Mouse (Mus musculus): ENCODE measurements at regions not wholly inside any gene's neighbourhood (a gene's known extent, or its start where the extent isn't known, plus 50 kb on each side); places are given as distances from the start of the nearest gene placed in this dataset.

- no peak for DNase-seq (ENCODE audit: low read depth, low spot score)
- Histone ChIP-seq H3K9ac (ENCODE audit: insufficient read depth, low read depth, low read length, poor library complexity, severe bottlenecking) (no peak overlapping the region), H3K4me3 (ENCODE audit: insufficient read depth in 1 of 2, low read depth in 1 of 2, low read length in 2 of 2, poor library complexity in 1 of 2, severe bottlenecking in 1 of 2) (no peak overlapping the region), H3K9me3 (ENCODE audit: control insufficient read depth, insufficient read depth, low read depth, low read length) (no peaks in the 10 kb centered on the region), H3K36me3 (ENCODE audit: control insufficient read depth, insufficient read depth, low read length, poor library complexity, severe bottlenecking) (no peaks in the 10 kb centered on the region), H3K27ac (ENCODE audit: insufficient read depth, low read depth, low read length, poor library complexity, severe bottlenecking) (no peak overlapping the region), H3K4me1 (ENCODE audit: control insufficient read depth in 2 of 2, insufficient read depth in 2 of 2, low read length in 2 of 2, poor library complexity in 1 of 2) (peaks cover 1 to 14% of the 10 kb centered on the region in 2 experiments; a peak in 2 of 4 replicates)
- TF ChIP-seq ZC3H11A (IDR thresholded peaks at IDR 0.05; ENCODE audit: borderline replicate concordance, low read depth, low read length) (no peak), ZNF384 (IDR thresholded peaks at IDR 0.05; ENCODE audit: low read depth, low read length) (no peak), CHD2 (IDR thresholded peaks at IDR 0.05; ENCODE audit: low read depth, low read length) (no peak), MAFK (IDR thresholded peaks at IDR 0.05; ENCODE audit: insufficient read depth, low read depth, low read length) (no peak), HCFC1 (IDR thresholded peaks at IDR 0.05; ENCODE audit: borderline replicate concordance, insufficient read depth, low read length) (no peak)
- in situ Hi-C loops (cut with MboI; ENCODE audit: low sequenced_read_pairs in 2 of 2, unreplicated experiment in 2 of 2) = no loop called here
Observed at GRCm38 (mm10) chr12:79968676-79969075, 144.1 kb downstream of the Zfp36l1 start.

GRCm38 (mm10) chr12:79967491-79968255, 145.1 kb downstream of the Zfp36l1 start:
- no peak for DNase-seq (ENCODE audit: low read depth, low spot score)
- Histone ChIP-seq H3K27ac (ENCODE audit: insufficient read depth, low read depth, low read length, poor library complexity, severe bottlenecking) (no peak overlapping the region), H3K4me1 (ENCODE audit: control insufficient read depth in 2 of 2, insufficient read depth in 2 of 2, low read length in 2 of 2, poor library complexity in 1 of 2) (peaks cover 1 to 14% of the 10 kb centered on the region in 2 experiments; a peak in 2 of 4 replicates)

GRCm38 (mm10) chr12:79966621-79967490, 146.0 kb downstream of the Zfp36l1 start:
- in situ Hi-C loops (cut with MboI; ENCODE audit: low sequenced_read_pairs in 2 of 2, unreplicated experiment in 2 of 2) = no loop called here
- no peak overlapping the region for H3K27ac ChIP-seq (ENCODE audit: insufficient read depth, low read depth, low read length, poor library complexity, severe bottlenecking)
- TF ChIP-seq HCFC1 (IDR thresholded peaks at IDR 0.05; ENCODE audit: borderline replicate concordance, insufficient read depth, low read length) (no peak), CHD2 (IDR thresholded peaks at IDR 0.05; ENCODE audit: low read depth, low read length) (no peak)

More at GRCm38 (mm10) chr12:79967491-79968255, 145.1 kb downstream of the Zfp36l1 start:
- TF ChIP-seq HCFC1 (IDR thresholded peaks at IDR 0.05; ENCODE audit: borderline replicate concordance, insufficient read depth, low read length) = no peak
- TF ChIP-seq MAFK (IDR thresholded peaks at IDR 0.05; ENCODE audit: insufficient read depth, low read depth, low read length) = no peak
- TF ChIP-seq CHD2 (IDR thresholded peaks at IDR 0.05; ENCODE audit: low read depth, low read length) = no peak
- no peak for TF ChIP-seq ZC3H11A (IDR thresholded peaks at IDR 0.05; ENCODE audit: borderline replicate concordance, low read depth, low read length)
- TF ChIP-seq ZNF384 (IDR thresholded peaks at IDR 0.05; ENCODE audit: low read depth, low read length) = no peak
- in situ Hi-C loops (cut with MboI; ENCODE audit: low sequenced_read_pairs in 2 of 2, unreplicated experiment in 2 of 2) = no loop called here
- Histone ChIP-seq H3K9me3 (ENCODE audit: control insufficient read depth, insufficient read depth, low read depth, low read length) (no peaks in the 10 kb centered on the region), H3K9ac (ENCODE audit: insufficient read depth, low read depth, low read length, poor library complexity, severe bottlenecking) (no peak overlapping the region), H3K36me3 (ENCODE audit: control insufficient read depth, insufficient read depth, low read length, poor library complexity, severe bottlenecking) (no peaks in the 10 kb centered on the region), H3K4me3 (ENCODE audit: insufficient read depth in 1 of 2, low read depth in 1 of 2, low read length in 2 of 2, poor library complexity in 1 of 2, severe bottlenecking in 1 of 2) (no peak overlapping the region)

GRCm38 (mm10) chr12:79966289-79966615, 146.6 kb downstream of the Zfp36l1 start:
- peaks cover 1 to 14% of the 10 kb centered on the region in 2 experiments; a peak in 2 of 4 replicates for H3K4me1 ChIP-seq (ENCODE audit: control insufficient read depth in 2 of 2, insufficient read depth in 2 of 2, low read length in 2 of 2, poor library complexity in 1 of 2)
- H3K36me3 ChIP-seq (ENCODE audit: control insufficient read depth, insufficient read depth, low read length, poor library complexity, severe bottlenecking) = no peaks in the 10 kb centered on the region
- no peaks in the 10 kb centered on the region for H3K9me3 ChIP-seq (ENCODE audit: control insufficient read depth, insufficient read depth, low read depth, low read length)
- DNase-seq (ENCODE audit: low read depth, low spot score) = no peak
- H3K9ac ChIP-seq (ENCODE audit: insufficient read depth, low read depth, low read length, poor library complexity, severe bottlenecking) = peak overlapping the region; percentile 46; the same call in 1 of the 2 replicates
- no peak for TF ChIP-seq ZNF384 (IDR thresholded peaks at IDR 0.05; ENCODE audit: low read depth, low read length)
- no peak for TF ChIP-seq MAFK (IDR thresholded peaks at IDR 0.05; ENCODE audit: insufficient read depth, low read depth, low read length)
- no peak for TF ChIP-seq HCFC1 (IDR thresholded peaks at IDR 0.05; ENCODE audit: borderline replicate concordance, insufficient read depth, low read length)
- TF ChIP-seq ZC3H11A (IDR thresholded peaks at IDR 0.05; ENCODE audit: borderline replicate concordance, low read depth, low read length) = no peak
- no peak for TF ChIP-seq CHD2 (IDR thresholded peaks at IDR 0.05; ENCODE audit: low read depth, low read length)
- H3K27ac ChIP-seq (ENCODE audit: insufficient read depth, low read depth, low read length, poor library complexity, severe bottlenecking) = no peak overlapping the region
- in situ Hi-C loops (cut with MboI; ENCODE audit: low sequenced_read_pairs in 2 of 2, unreplicated experiment in 2 of 2) = no loop called here
- H3K4me3 ChIP-seq (ENCODE audit: insufficient read depth in 1 of 2, low read depth in 1 of 2, low read length in 2 of 2, poor library complexity in 1 of 2, severe bottlenecking in 1 of 2) = peak overlapping the region; percentile 25 to 57; a peak in 2 of 4 replicates

More at GRCm38 (mm10) chr12:79966621-79967490, 146.0 kb downstream of the Zfp36l1 start:
- no peak overlapping the region for H3K9ac ChIP-seq (ENCODE audit: insufficient read depth, low read depth, low read length, poor library complexity, severe bottlenecking)
- H3K36me3 ChIP-seq (ENCODE audit: control insufficient read depth, insufficient read depth, low read length, poor library complexity, severe bottlenecking) = no peaks in the 10 kb centered on the region
- no peak for DNase-seq (ENCODE audit: low read depth, low spot score)
- peaks cover 1 to 14% of the 10 kb centered on the region in 2 experiments; a peak in 2 of 4 replicates for H3K4me1 ChIP-seq (ENCODE audit: control insufficient read depth in 2 of 2, insufficient read depth in 2 of 2, low read length in 2 of 2, poor library complexity in 1 of 2)
- no peak overlapping the region for H3K4me3 ChIP-seq (ENCODE audit: insufficient read depth in 1 of 2, low read depth in 1 of 2, low read length in 2 of 2, poor library complexity in 1 of 2, severe bottlenecking in 1 of 2)
- no peaks in the 10 kb centered on the region for H3K9me3 ChIP-seq (ENCODE audit: control insufficient read depth, insufficient read depth, low read depth, low read length)

Measured in ES-E14 (cell line).